Mouse (Mus musculus) liver, adult 2 months (tissue): ENCODE data around the gene Emsy.

Experiments
- CTCF ChIP-seq: fragments of 200-500 bp; IDR thresholded peaks from 2 replicates; pipeline ENCODE4 v1.5.1; 2011; ENCODE audit warnings: low read depth, low read length, control low read depth
- POLR2A ChIP-seq: fragments of 200-500 bp; IDR thresholded peaks from 2 replicates; pipeline ENCODE4 v1.6.1; 2011; ENCODE audit warnings: low read length, control low read depth; ENCODE audit not compliant: insufficient read depth; ENCODE audit errors: extremely low read depth

GRCm38 (mm10) chr7:98579731-98580130, 76.9 kb downstream of the Emsy start:
- TF ChIP-seq POLR2A = no peak
- no peak for TF ChIP-seq CTCF
